In the genomic region with DNA sequence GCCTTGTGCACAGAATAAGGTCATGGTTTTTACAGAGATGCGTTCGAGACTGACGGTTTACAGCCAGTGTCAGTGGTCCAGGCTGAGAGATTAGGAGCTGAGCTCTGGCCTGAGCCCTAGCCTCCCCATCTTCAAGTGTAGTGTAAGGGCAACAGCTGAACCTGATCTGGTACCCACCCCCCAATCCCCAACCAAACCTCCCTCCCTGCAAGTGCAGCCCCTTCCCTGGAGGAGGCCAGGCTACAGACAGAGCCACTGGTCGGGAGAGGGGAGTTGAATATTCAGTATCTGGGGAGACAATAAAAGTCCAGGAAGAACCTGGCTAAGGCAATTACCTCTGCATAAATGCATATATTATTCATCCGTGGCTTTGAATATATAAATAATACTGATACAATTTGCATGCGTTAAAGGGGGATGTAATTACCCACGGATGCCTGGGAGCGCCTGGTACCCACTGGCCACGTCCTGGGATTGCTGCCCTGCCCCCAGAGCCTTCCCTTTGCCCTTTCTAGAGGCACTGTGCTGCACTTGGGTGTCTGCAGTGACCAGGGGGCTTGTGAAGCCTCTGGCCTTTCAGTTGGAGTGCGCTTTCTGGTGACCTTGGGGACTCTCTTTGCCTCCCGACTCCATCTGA, we compare ENCODE assay signal across 20 mouse cellular contexts.
DNase-seq lines count a peak whose midpoint lies in the region; ATAC-seq lines count a peak whose summit lies in the region.
"Had no signal": no experiment of that assay in that cellular context is flagged by ENCODE, and none has a peak within 500 bp of the region (broad histone marks: within the 10 kb centered on the region; RNA-seq: fewer than 3 reads in every experiment).

No protein-coding gene starts in this region.

- H3K9ac ChIP-seq in midbrain, embryonic 13.5 days (replicated peaks): no peak overlapping the region; the same call in 1 of the 2 replicates
- H3K9ac ChIP-seq: heart, embryonic 12.5 days; stomach, embryonic 15.5 days had no signal

- H3K4me1 ChIP-seq in midbrain, embryonic 13.5 days (replicated peaks): peaks cover 29% of the 10 kb centered on the region
- H3K4me1 ChIP-seq: heart, embryonic 12.5 days; stomach, embryonic 15.5 days had no signal

- peak; percentile 79 for ATAC-seq in midbrain, embryonic 13.5 days
- no peak for ATAC-seq in megakaryocyte, adult 5-6 weeks (ENCODE audit: poor library complexity, severe bottlenecking)
- ATAC-seq: intestine, embryonic 16.5 days had no signal

- no peaks in the 10 kb centered on the region for H3K36me3 ChIP-seq in midbrain, embryonic 13.5 days
- H3K36me3 ChIP-seq: heart, embryonic 12.5 days; limb, embryonic 10.5 days; stomach, embryonic 15.5 days had no signal

- no peak overlapping the region for H3K4me3 ChIP-seq in midbrain, embryonic 13.5 days (replicated peaks)
- H3K4me3 ChIP-seq: heart, embryonic 12.5 days; left cerebral cortex, adult 2 months; limb, embryonic 10.5 days; stomach, embryonic 15.5 days had no signal

- H3K27me3 ChIP-seq in midbrain, embryonic 13.5 days: no peaks in the 10 kb centered on the region
- H3K27me3 ChIP-seq: stomach, embryonic 15.5 days had no signal

- peak; percentile 54 for DNase-seq in heart, adult 11 months
- DNase-seq in heart, postnatal 25 days (ENCODE audit: low spot score): no peak
- DNase-seq in testis, postnatal 10 days (ENCODE audit: low spot score): peak; percentile 32
- DNase-seq in testis, postnatal 14 days (ENCODE audit: low spot score): no peak
- no peak for DNase-seq in kidney, postnatal 4 days
- DNase-seq: cerebellum, adult 18-20 months; cerebellum, postnatal 36 days; gastrocnemius, postnatal 36 days; heart, postnatal 4 days; lung, adult 2 months; lung, postnatal 4 days; thymus, postnatal 14 days had no signal

- no peaks in the 10 kb centered on the region for H3K9me3 ChIP-seq in midbrain, embryonic 13.5 days
- H3K9me3 ChIP-seq: limb, embryonic 10.5 days; stomach, embryonic 15.5 days had no signal

- peak overlapping the region; percentile 85 for H3K27ac ChIP-seq in midbrain, embryonic 13.5 days
- H3K27ac ChIP-seq: left cerebral cortex, adult 2 months; limb, embryonic 10.5 days; stomach, embryonic 15.5 days had no signal

- 22% methylated on average over 11 of the region's 11 CpGs for WGBS in midbrain, embryonic 13.5 days

- no peak overlapping the region for H3K4me2 ChIP-seq in midbrain, embryonic 13.5 days (replicated peaks)
- H3K4me2 ChIP-seq: heart, embryonic 12.5 days; liver, embryonic 11.5 days; stomach, embryonic 15.5 days had no signal

- intact Hi-C loops in heart, postnatal 25 days (cut with DNase I): no loop called here

Comparison
In these comparisons a context has a peak if more than half of its experiments do, and no peak if none do; other contexts are left out.
1. DNase-seq: peak in heart, adult 11 months (single experiment) and testis, postnatal 10 days (single experiment); none in heart, postnatal 25 days (single experiment), testis, postnatal 14 days (single experiment) and kidney, postnatal 4 days (0 of 2).